Mouse (Mus musculus) left cerebral cortex, adult 18-20 months (tissue): ENCODE measurements around the gene Sae1. TPM values are rescaled to one million over a fixed set of nuclear protein-coding genes. Genes with fewer than 3 reads are reported as not detected.

Source experiments
- DNase-seq, 2 experiments: peaks; one replicate each; pipeline ENCODE4 v3.0.0; 2021 to 2022; ENCODE audit warnings: low spot score in 2 of 2, mixed read lengths in 1 of 2
- total RNA-seq, 2 experiments: library from RNA; stranded (reverse); gene quantifications; 2 replicates each; pipeline ENCODE4 v1.2.3; 2021

Sae1 gene
- total RNA-seq, 2 experiments from 2014 or later = 114 to 119 TPM

GRCm38 (mm10) chr7:16285450-16286025 lies 102.1 kb downstream of the Sae1 start:
- DNase-seq = no peak

- DNase-seq = no peak
Measured at GRCm38 (mm10) chr7:16284904-16285303, 102.7 kb downstream of the Sae1 start.

GRCm38 (mm10) chr7:16284001-16284400 lies 103.6 kb downstream of the Sae1 start:
- no peak for DNase-seq

GRCm38 (mm10) chr7:16282334-16282733 lies 105.3 kb downstream of the Sae1 start:
- no peak for DNase-seq

- no peak for DNase-seq
Measured at GRCm38 (mm10) chr7:16280721-16281120, 106.9 kb downstream of the Sae1 start.

GRCm38 (mm10) chr7:16274922-16275890 lies 112.4 kb downstream of the Sae1 start:
- no peak for DNase-seq

- DNase-seq = peak; percentile 52 to 68
Measured at GRCm38 (mm10) chr7:16273766-16274140, 113.9 kb downstream of the Sae1 start.

GRCm38 (mm10) chr7:16273081-16273765 lies 114.4 kb downstream of the Sae1 start, which contains the start of gene Inafm1:
Inafm1 (minus strand) TSS chr7:16273617.
- peak; percentile 71 to 82 for DNase-seq

- peak; percentile 69 to 79 for DNase-seq
Measured at GRCm38 (mm10) chr7:16272681-16273080, 114.9 kb downstream of the Sae1 start.

- DNase-seq = no peak
Measured at GRCm38 (mm10) chr7:16271139-16271538, 116.5 kb downstream of the Sae1 start.

Other genes with a start within 250 kb of the Sae1 start
- gene Meis3, start 212.7 kb downstream of the Sae1 start, total RNA-seq = 10 to 100 TPM; 39.8 to 41.7 TPM
- gene Dhx34, start 165.8 kb downstream of the Sae1 start, total RNA-seq = 10 to 100 TPM; 11.3 to 13.4 TPM
- gene C5ar2, start 143.7 kb downstream of the Sae1 start, total RNA-seq = under 1 TPM; 0.58 to 0.73 TPM
- 1 to 10 TPM; 1.2 to 2.4 TPM for gene C5ar1, start 128.3 kb downstream of the Sae1 start, total RNA-seq
- gene Inafm1, start 114.2 kb downstream of the Sae1 start, total RNA-seq = 10 to 100 TPM; 38.0 to 39.7 TPM
- 100 to 1,000 TPM in 1 of 2 experiments, 10 to 100 TPM in 1; 81.0 to 102 TPM for gene Ccdc9, start 101.0 kb downstream of the Sae1 start, total RNA-seq
- gene Bbc3, start 79.4 kb downstream of the Sae1 start, total RNA-seq = 10 to 100 TPM in 1 of 2 experiments, 1 to 10 TPM in 1; 7.5 to 11.8 TPM
- 10 to 100 TPM; 52.7 to 60.7 TPM for gene Zc3h4, start 13.1 kb upstream of the Sae1 start, total RNA-seq
- 10 to 100 TPM; 75.9 to 81.5 TPM for gene Tmem160, start 65.0 kb upstream of the Sae1 start, total RNA-seq
- 10 to 100 TPM; 10.0 to 11.9 TPM for gene Npas1, start 89.9 kb upstream of the Sae1 start, total RNA-seq
- gene Arhgap35, start 227.2 kb upstream of the Sae1 start, total RNA-seq = 100 to 1,000 TPM; 129 to 133 TPM